Mouse (Mus musculus): Measurements from ENCODE around the gene Ndufaf7.

The Ndufaf7 gene

DNA sequence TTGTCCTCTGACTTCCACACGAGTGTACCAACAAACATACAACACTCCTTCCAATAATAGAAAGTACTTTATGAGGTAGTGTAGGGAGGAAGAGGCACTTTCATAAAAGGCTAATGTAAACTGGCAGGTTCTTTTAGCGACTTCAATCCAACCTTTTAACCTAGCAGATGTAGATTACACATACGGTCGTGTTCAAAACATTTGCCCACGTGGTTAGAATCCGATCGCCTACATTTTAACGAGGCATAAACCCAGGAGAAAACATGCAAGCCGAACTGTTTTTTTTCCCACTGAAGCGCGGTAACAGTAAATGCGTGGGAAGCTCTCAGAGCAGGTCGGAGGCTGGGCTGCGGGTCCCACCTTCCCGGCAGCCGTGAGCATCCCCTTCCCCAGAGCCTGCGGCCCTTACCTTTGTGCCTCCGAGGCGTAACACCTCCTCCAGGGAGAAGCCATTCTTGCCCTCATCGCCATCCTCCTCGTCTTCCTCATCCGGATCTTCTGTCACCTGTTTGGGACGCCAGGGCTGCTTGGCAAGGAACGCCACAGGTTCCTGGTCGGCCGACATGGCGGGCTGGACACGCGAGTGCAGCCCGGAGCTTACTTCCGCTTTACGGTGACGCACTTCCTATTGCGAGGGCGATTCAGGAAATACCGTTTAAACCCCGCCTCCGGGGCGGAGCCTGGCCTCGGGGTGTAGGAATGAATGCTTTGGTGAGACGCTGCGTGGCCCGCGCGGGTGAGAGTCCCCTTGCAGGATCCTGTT lies at the start of gene Ndufaf7, which contains the start of gene Cebpz:
Gene Ndufaf7 (plus strand): TSS at position 671 of the 763 bp plus-strand sequence.
Gene Cebpz (minus strand): TSS at position 601 of the 763 bp plus-strand sequence.
- DNase-seq (ENCODE audit: low spot score) = peak; percentile 77

DNA sequence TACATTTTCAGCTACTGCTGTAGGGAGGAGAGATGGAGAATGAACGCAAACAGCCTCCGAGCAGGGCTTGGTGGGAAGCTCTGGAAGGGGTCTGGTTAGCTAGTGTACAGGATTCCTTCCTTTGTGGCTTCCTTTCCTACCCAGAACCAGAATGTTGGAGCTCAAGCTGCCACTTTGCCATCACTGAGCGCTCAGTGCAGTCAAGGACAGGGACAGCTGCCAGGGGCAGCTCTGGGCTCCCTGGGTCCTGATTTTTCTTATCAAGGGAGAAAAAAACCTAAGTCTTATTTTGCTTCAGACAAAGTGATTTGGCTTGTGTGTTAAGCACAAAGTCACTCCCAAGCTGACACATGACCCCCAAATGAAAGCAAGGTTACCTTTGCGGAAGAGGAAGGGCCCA lies 48.4 kb upstream of the Ndufaf7 start:
- no peak for DNase-seq (ENCODE audit: low spot score)

DNA sequence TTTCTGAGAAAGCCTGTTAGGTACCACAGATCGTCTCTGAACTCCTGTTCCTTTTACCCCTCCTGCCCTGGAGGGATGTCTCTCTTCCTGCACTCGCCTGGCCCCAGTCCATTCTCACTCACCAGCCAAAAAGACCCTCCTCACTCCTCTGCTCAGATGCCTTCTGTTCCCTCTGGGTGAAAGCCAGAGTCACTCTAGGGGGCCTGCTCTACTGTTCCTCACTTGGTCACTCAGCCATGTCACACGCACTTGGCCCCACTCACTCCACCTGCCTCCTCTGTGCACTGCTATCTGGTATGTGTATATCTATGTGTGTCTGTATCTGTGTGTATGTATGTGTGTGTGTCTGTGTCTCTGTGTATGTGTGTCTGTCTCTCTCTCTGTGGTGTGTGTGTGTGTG lies 47.8 kb upstream of the Ndufaf7 start:
- no peak for DNase-seq (ENCODE audit: low spot score)

DNA sequence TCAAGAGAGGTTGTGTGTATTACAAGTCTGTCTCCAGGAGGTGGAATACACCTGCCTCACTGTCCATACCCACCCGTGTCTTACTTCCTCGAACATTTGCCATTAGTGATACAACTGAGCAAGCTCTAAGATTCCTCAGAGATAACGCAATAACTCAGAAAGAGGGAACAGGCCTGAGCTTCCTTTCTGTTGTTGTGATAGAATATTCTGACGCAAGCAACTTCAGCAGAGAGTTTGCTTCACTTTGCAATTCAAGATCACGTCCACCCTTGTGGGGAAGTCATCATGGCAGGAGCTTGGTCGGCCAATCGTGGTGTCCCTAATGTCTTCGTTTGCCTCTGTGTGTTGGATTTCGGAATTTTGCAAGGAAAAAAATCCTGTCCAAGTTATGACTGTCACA lies 45.9 kb upstream of the Ndufaf7 start:
- no peak for DNase-seq (ENCODE audit: low spot score)

DNA sequence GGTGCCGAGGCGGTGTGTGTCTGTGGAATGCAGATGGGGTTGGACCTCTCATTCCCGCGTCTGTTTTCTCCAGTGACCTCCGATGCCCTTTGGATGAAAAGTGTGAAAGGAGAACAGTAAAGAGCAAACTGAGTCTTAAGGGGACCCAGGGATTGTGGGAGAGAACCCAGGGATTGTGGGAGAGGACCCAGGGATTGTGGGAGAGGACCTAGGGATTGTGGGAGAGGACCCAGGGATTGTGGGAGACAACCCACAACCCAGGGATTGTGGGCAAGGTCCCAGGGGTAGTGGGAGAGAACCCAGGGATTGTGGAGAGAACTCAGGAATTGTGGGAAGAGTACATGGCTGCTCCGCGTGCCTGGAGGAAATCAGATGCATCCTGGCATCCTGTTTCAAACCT lies 41.9 kb upstream of the Ndufaf7 start:
- DNase-seq (ENCODE audit: low spot score) = no peak

DNA sequence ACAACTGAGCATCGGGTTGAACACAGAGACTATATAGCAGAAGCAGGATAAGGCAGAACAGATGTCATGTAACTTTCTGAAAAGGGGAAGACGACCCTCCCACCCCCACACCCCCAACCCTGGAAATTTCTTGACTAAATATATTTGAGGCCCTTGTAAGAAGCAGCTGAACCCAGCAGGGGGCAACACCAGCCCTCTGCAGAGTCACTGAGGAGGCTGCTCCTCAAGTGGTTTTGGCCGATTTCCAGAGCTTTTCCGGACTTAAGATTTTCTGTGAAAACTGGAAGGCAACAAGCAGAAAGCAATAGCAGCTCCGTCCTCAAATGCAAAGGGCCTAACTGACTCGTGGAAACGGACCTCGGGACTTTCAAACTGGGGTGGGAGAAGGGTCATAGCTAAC lies 41.5 kb upstream of the Ndufaf7 start:
- DNase-seq (ENCODE audit: low spot score) = no peak

DNA sequence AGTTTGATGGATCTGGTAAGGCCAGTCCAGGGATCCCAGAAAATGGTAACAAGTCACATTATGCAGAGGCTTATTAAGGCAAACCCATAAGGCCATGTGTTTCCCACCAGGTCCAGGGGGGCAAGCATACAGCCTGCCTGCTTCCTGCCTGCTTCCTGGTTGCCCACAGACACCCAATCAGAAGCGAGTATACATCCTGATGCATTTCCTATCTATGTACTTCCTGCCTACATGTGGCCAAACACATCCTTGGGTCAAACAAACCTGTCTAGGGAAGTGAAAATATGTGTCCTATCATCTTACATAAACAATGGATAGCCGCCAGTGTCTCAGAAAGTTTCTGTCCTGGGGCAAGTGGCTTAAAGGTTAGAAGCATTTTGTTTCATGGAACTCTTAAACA lies 33.8 kb upstream of the Ndufaf7 start:
- no peak for DNase-seq (ENCODE audit: low spot score)

DNA sequence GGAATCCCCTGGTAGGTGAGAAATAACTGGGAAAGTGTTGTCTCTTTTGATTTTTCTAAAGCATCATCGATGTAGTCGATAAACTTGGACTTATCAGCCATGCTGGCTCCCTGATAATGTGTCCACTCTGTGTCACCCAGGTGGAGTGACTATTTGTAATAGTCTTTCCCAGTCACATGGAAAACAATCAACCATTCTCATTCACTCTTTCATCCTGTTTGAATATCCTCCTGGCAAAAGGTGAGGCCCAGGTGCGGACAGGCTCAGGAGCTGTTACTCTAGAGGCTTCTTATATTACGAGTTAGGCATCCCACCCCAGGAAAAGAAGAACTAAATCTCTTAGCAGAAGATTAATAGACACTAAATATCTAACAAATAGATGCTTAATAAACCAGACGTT lies 30.0 kb upstream of the Ndufaf7 start, which contains the start of gene Sult6b1:
Gene Sult6b1 (minus strand): TSS at position 101 of the 400 bp plus-strand sequence.
- no peak for DNase-seq (ENCODE audit: low spot score)

DNA sequence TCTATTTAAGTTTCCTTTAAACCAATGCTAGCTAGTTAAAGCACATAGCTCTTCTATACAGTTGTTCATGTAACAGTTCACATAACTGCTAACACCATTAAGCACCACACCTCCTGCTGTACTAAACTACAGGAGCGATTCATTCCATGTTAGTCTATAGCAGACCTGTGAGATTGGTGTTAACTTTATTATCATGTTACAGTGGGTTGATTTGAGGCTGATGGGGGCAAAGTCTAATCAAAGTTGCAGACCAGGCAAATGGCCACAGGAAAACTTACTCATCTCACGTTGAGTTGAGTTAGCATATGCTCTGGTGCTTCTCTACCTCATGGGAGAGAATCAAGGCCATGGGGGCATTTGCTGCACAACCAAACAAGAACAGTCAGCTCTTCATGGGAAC lies 27.6 kb upstream of the Ndufaf7 start:
- DNase-seq (ENCODE audit: low spot score) = no peak

DNA sequence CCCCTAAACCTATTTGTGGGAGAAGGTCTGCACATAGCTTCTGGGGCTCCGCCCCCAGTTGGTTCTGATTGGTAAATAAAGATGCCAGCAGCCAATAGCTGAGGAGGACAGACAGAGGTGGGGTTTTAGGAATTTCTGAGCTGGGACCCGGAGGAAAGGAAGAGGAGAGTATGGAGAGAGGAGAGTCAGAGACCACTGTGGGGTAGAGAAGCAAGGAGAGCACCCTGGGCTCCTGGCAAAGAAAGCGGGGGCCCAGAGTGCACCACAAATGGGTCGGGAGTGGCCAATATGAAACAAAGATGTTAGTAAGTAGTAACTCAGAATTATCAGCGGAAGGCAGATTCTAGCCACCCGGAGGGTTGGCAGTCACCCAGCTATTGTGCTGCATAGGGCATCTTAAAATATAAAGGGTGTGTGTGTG lies 24.1 kb upstream of the Ndufaf7 start:
- DNase-seq (ENCODE audit: low spot score) = no peak

DNA sequence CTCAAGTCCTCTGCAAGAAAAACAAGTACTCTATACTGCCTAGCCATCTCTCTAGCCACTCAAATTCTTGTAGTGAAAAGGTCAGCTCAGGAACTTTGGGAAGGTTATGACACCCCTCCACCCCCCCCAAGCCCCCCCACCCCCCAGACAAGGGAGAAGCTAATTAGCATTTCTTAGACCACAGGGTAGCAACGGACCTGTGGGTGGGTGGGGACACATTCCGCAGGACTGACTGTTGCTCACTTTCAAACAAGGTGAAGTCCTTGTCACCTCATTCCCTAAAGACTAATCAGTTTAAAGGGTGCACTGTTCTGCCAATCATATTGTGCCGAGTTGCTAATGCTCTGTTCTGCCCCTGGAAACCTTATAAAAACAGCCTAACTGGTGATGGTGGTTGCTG lies 23.0 kb upstream of the Ndufaf7 start:
- no peak for DNase-seq (ENCODE audit: low spot score)

DNA sequence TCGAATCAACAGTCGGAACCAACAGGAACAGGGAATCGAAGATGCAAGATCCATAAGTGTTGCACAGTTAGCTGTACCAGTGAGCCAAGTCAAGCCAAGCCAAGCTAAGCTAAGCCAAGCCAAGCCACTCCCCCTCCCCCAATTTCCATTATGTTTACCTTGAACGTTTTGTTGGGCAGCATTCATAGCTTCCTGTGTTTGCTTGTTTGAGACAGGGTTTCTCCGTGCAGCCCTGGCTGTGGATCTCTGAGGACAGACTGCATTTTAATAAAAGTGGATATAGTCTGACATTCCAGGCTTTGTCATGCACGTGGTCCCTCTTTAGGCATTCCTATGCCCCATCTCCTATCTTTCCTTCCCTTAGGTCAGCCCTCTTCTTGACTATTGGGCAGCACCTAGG lies 21.2 kb upstream of the Ndufaf7 start:
- DNase-seq (ENCODE audit: low spot score) = no peak

DNA sequence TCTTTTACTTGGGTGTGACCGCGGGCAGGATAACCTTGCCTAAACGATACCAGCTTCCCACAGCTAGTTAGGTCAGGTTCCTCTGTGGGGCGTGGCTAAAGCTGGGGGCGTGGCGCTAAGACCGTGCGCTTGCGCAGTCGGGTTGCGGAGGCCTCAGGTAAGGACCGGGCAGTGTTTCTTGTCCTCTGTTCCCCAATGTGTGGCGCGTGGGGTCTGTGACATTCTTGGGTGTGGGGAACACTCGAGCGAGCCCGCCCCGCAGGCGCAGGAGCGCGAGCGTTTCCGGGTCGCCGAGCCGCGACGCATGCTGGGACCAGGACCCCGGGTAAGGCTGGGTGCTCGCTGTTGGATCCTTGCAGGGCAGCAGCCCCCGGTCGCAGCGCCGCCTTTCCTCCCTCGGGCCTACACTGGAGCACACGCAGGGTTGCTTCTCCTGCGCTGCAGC lies 20.5 kb upstream of the Ndufaf7 start, which contains the start of gene Cebpzos:
Gene Cebpzos (plus strand): TSS at position 132 of the 445 bp plus-strand sequence.
- peak; percentile 39 for DNase-seq (ENCODE audit: low spot score)

DNA sequence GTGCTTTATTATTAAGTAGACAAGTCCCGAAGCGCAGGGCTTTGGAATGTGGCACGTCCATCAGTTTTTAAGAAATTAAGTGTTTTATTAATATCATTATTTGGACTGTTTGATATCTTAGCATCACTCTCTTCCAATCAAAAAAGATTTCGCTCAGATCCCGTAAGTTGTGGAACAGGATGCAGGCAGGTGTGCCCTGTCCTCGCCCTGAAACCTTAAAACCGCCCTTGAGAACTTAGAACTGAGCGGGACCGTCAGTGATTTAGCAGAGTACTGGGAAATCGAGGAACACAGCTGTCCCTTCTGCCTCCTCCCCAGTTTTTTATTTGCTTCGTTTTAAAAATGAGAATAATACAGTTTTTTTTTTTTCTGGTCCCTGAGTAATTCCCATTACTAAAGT lies 20.0 kb upstream of the Ndufaf7 start:
- DNase-seq (ENCODE audit: low spot score) = no peak

DNA sequence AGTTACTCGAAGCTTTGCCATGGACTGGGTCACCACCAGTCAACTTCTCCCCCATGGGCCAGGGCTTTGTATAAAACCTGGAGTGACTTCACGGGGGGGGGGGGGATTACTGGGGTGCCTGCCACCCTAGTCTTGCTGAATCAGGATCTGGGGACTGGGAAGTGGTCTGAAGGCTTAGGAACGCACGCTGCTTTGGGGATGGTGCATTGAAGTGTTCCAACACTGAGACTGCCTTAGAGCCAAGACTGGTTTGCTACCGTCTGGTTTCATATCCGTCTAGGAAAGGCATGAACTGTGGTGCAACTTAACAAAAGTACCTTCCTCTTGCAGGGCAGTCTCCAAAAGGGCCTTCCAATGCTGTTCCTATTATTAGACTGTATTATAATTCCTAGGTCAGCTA lies 19.2 kb upstream of the Ndufaf7 start:
- DNase-seq (ENCODE audit: low spot score) = no peak

DNA sequence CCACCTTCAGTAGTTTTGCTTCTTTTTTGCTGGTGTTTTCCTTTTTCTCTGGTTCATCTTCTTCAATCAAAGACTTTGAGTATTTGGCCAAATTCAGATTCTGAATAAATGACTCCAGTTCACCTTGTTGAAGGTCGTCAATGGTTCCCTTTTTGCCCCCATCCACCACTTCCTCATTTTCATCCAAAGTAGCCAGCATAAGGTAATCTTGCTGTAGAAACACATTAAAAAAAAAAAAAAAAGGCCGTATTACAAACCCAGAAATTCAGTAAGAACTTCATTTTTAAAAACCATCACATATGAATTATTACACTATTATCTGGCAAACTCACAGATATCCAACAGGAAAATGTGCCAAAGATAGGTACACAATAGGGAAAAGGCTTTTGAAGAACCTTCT lies 1.1 kb upstream of the Ndufaf7 start:
- no peak for DNase-seq (ENCODE audit: low spot score)

DNA sequence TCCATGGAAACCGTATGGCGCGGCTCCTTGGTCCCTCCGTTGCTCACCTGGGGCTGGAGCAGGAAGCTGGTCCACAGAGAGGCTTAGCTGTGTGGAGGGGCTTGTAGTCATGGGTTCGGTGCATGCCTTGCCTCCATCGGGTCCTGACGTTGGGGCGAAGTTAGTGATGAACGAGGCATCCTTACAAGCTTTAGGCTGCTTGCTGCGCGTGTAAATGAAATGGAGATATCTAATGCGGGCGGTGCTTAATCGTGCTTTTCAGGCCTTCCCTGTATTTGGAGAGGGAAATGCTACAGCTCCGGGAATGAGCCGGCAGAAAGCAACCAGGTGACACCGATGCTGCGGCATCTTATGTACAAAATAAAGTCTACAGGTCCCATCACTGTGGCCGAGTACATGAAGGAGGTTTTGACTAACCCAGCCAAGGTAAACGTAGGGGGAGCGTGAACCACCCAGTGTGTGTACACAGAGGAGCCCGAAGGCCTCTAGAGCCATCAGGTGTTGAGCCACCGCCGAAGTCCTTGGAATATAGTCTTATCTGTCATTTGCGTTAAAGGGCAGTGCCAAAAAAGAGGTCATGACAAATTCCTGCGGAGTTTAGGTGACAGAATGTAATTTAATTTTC lies 405 bp downstream of the Ndufaf7 start:
- DNase-seq (ENCODE audit: low spot score) = no peak

DNA sequence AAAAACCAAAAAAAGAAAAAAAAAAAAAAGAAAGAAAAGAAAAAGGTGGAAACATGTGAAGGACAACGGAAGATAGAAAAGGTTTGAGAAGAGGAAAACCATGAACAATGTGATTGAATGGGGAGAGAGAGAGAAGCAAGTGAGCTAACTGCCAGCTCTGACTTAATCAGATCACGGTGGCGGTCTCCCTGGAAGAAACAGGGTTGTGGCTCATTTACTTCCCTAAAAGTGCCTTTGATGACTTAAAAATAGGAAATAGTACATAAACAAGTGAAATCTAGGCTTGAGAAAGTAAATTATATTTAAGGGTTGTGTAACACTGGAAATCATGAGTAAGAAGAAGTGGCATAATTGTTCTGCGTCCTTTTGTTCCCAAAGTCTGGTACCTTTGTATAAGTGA lies 2.0 kb downstream of the Ndufaf7 start:
- no peak for DNase-seq (ENCODE audit: low spot score)

DNA sequence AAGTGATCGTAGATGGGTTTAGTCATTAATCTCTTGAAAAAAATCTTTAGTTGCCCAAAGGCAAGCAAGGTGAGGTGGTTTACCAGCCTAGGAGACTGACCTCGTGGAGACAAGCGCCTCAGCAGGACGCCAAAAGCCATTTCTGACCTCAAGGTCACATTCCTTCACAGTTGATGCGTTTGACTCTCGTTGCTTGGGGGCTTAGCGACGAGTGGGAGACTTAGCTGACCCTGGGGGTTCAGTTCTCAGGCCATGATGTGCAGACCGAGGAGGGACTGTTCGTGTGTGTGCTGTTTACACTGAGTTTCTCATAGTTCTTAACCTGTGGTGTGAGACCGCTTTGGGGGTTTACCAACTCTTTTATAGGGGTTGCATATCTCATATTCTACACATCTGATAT lies 5.6 kb downstream of the Ndufaf7 start:
- DNase-seq (ENCODE audit: low spot score) = no peak

DNA sequence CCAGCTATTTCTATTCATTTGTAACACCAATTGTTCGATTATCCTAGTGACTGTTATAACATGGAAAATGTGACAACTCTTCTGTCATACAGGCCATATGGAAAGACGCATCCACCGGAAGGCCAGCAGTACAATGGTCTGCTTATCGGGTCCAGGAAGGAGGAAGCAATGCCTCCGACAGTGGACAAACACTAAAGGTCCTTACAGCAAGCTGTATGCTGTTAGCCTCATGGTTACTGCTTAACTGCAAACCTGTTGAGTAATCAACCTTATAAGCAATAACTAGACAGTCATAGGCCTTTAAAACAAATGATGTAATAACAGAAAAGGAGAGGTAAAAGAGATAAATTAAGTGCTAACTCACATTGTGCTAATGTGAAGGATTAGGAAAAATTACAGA lies 14.3 kb downstream of the Ndufaf7 start:
- DNase-seq (ENCODE audit: low spot score) = no peak

DNA sequence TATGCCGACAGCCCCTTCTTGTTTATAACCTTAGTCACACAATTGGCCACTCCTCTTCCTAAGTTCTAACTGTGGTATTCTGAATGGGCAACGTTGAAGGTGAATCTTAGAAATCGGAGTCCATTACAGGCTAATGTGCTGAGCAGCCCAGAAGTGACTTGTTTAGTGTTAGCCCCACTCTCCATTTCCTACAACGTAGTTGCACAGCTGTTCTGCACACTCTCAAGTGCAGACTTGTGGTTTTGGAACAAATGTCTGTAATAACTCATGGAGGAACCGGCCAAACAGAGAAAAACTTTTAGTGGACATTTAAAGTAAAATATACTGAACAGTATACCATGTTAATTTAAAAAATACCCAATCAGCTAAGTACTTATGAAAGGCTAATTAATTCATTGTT lies 15.1 kb downstream of the Ndufaf7 start:
- no peak for DNase-seq (ENCODE audit: low spot score)

DNA sequence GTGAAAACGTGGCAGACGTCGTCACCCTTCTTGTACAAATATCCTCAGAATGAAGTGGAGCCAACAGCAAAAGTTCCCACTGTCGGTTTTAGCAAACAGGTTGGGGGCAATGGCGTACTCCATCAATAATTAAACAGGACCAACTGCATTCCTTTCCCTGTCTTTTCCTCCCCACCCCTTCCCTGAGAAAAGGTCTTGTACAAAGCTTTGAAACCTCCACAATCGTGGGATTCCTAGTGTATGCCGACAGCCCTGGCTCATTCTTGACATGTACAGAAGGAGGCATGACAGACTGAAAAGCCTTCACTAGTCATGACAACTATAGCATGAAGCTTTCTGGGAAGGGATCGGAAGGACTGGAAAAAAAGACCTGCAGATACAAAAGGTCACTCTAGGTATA lies 16.3 kb downstream of the Ndufaf7 start:
- DNase-seq (ENCODE audit: low spot score) = no peak

DNA sequence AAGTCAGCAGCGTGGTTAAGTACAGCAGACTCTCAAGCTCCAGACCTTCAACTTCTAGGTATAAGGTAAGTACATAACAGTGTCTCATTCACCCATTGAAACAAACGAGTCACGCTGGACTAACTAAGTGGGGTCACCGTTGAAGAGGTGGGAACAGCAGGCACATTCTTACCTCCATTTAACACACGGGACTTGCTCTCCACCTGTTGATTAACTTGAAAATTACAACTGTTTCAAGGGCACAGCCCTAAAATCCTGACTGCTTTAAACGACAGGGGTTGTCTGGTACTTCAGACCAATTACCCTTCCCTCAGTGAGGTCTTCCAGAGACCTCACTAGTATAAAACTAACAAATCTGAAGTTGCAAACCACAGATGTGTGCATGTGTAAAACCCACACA lies 22.5 kb downstream of the Ndufaf7 start:
- no peak for DNase-seq (ENCODE audit: low spot score)

DNA sequence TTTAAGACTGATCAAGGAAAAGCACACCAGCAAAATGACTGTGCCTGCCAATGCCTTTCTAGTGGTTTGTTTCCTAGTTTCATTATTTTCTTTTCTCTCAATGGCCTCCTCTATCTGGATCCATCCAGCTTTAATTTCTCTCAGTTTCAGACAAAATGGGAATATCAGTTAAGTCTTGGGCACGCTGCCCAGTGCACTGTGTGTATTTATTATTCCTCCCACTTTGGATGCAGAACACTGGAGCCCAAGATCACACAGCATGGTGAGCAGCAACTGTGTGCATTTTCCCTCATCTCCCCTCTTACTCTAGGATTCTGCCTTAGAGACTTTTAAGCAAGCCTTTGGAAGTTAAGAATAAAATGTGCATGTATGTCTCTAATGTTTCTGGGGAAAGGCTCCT lies 27.5 kb downstream of the Ndufaf7 start:
- no peak for DNase-seq (ENCODE audit: low spot score)

Data from urinary bladder, postnatal 10 days (tissue).